Mouse (Mus musculus) retina, embryonic 14.5 days (tissue): ENCODE data around the gene Hoxd12.
A peak's percentile ranks its signal among the peaks of the same experiment; 100 is the strongest.

Source experiments
- DNase-seq: peaks from one replicate; pipeline ENCODE4 v3.0.0-alpha.2; 2015; ENCODE audit warnings: low spot score

The Hoxd12 gene

GRCm38 (mm10) chr2:74681594-74682531, 7.0 kb downstream of the Hoxd12 start:
- DNase-seq: no peak

GRCm38 (mm10) chr2:74682796-74683195, 8.0 kb downstream of the Hoxd12 start:
- no peak for DNase-seq

- DNase-seq: no peak
Observed at GRCm38 (mm10) chr2:74683471-74683951, 8.7 kb downstream of the Hoxd12 start.

- no peak for DNase-seq
Observed at GRCm38 (mm10) chr2:74684106-74684505, 9.3 kb downstream of the Hoxd12 start.

- DNase-seq: no peak
Observed at GRCm38 (mm10) chr2:74685059-74685603, 10.3 kb downstream of the Hoxd12 start.

- DNase-seq: peak; percentile 87
Observed at GRCm38 (mm10) chr2:74686301-74686987, 11.6 kb downstream of the Hoxd12 start.

- DNase-seq: no peak
Observed at GRCm38 (mm10) chr2:74686988-74687697, 12.3 kb downstream of the Hoxd12 start.

- no peak for DNase-seq
Observed at GRCm38 (mm10) chr2:74687698-74688555, 13.1 kb downstream of the Hoxd12 start.

GRCm38 (mm10) chr2:74688795-74689573, 14.2 kb downstream of the Hoxd12 start:
- no peak for DNase-seq

- no peak for DNase-seq
Observed at GRCm38 (mm10) chr2:74689574-74690337, 14.9 kb downstream of the Hoxd12 start.

GRCm38 (mm10) chr2:74690338-74690716, 15.5 kb downstream of the Hoxd12 start:
- DNase-seq: no peak

GRCm38 (mm10) chr2:74691022-74691951, 16.5 kb downstream of the Hoxd12 start, which contains the start of gene Hoxd10:
TSS of gene Hoxd10 (plus strand) at chr2:74691924.
- DNase-seq: peak; percentile 75

- DNase-seq: no peak
Observed at GRCm38 (mm10) chr2:74691995-74692807, 17.4 kb downstream of the Hoxd12 start.

GRCm38 (mm10) chr2:74692808-74693431, 18.1 kb downstream of the Hoxd12 start:
- DNase-seq: no peak

GRCm38 (mm10) chr2:74693432-74693827, 18.6 kb downstream of the Hoxd12 start:
- DNase-seq: no peak

- peak; percentile 71 for DNase-seq
Observed at GRCm38 (mm10) chr2:74694066-74694465, 19.3 kb downstream of the Hoxd12 start.

GRCm38 (mm10) chr2:74695383-74695782, 20.6 kb downstream of the Hoxd12 start:
- no peak for DNase-seq
